ENCODE assay signal across 8 mouse cellular contexts in the genomic region with DNA sequence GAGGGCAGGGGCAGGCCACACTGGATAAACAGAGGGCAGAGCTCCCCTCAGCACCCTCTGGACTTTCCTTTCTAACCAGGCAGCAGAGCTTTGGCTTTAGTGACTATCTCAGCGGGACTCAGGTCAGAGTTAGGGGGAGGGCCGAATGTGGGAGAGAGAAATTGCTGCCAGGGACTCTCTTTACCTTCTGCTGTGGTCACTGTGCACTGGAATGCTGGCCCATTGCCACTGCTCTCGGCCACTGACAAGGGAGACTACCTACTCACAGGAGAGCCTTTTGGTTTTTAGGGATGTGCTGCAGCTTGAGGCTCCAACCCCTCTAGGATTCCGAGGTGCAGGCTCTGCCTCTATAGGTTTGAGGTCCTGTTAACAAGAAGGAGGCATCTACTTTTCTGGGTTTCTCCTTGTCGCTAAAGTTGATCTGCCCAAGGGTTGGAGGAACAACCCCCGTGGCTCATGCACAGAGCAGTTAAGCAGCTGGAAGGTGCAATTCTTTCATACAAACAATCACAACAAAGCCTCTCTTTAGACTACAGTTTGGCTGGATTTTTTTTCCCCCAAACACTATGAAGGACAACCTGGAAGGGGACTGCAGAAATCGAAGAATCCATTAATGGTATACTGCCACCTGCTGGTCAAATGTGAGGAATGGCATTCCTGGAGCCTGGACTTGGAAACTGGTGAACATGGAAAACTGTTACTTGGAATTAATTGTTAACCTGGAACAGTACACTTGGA.
DNase-seq lines count a peak whose midpoint lies in the region; ATAC-seq lines count a peak whose summit lies in the region.

No protein-coding gene starts in this region.

- no peaks in the 10 kb centered on the region for H3K4me1 ChIP-seq in liver, embryonic 11.5 days (replicated peaks; ENCODE audit: control insufficient read depth, insufficient read depth, low read length)
- H3K4me1 ChIP-seq in neural tube, embryonic 11.5 days (ENCODE audit: control insufficient read depth, insufficient read depth, low read length) = no peaks in the 10 kb centered on the region

- H3K9ac ChIP-seq in liver, embryonic 11.5 days (ENCODE audit: low read depth, low read length) = no peak overlapping the region
- no peak overlapping the region for H3K9ac ChIP-seq in neural tube, embryonic 11.5 days (ENCODE audit: low read length)

- no peak overlapping the region; the same call in 1 of the 2 replicates for H3K4me2 ChIP-seq in liver, embryonic 11.5 days
- no peak overlapping the region for H3K4me2 ChIP-seq in neural tube, embryonic 11.5 days (ENCODE audit: low read depth)

- ATAC-seq in liver, embryonic 11.5 days (replicated peaks; ENCODE audit: low FRiP score) = peak; percentile 71
- no peak for ATAC-seq in neural tube, embryonic 11.5 days (ENCODE audit: insufficient read depth, low FRiP score, low TSS enrichment)
- ATAC-seq in activated CD4-positive, CD25-positive, alpha-beta regulatory T cell, adult 4 months = no peak

- peaks cover 8% of the 10 kb centered on the region; the same call in 1 of the 2 replicates for H3K36me3 ChIP-seq in liver, embryonic 11.5 days (ENCODE audit: control insufficient read depth, insufficient read depth, low read length)
- H3K36me3 ChIP-seq in neural tube, embryonic 11.5 days (ENCODE audit: control insufficient read depth, insufficient read depth, low read length) = no peaks in the 10 kb centered on the region

- no peaks in the 10 kb centered on the region for H3K9me3 ChIP-seq in liver, embryonic 11.5 days (ENCODE audit: control insufficient read depth, low read length)
- H3K9me3 ChIP-seq in neural tube, embryonic 11.5 days (ENCODE audit: control insufficient read depth, low read length) = no peaks in the 10 kb centered on the region

- 54% methylated on average over 7 of the region's 7 CpGs for whole genome bisulfite sequencing in liver, embryonic 11.5 days
- 53% methylated on average over 7 of the region's 7 CpGs for WGBS in neural tube, embryonic 11.5 days

- H3K4me3 ChIP-seq in liver, embryonic 11.5 days (ENCODE audit: low read depth, low read length) = no peak overlapping the region
- no peak overlapping the region for H3K4me3 ChIP-seq in neural tube, embryonic 11.5 days (ENCODE audit: low read depth, low read length)

- H3K27me3 ChIP-seq in liver, embryonic 11.5 days (replicated peaks; ENCODE audit: control insufficient read depth, insufficient read depth, low read length) = no peaks in the 10 kb centered on the region
- H3K27me3 ChIP-seq in neural tube, embryonic 11.5 days (ENCODE audit: control insufficient read depth, insufficient read depth, low read length) = no peaks in the 10 kb centered on the region

- DNase-seq in left cerebral cortex, adult 11 months (ENCODE audit: low spot score) = peak; percentile 25
- DNase-seq in left cerebral cortex, adult 8-10 months (ENCODE audit: low spot score in 2 of 2) = no peak
- peak; percentile 61 to 66 for DNase-seq in cerebellum, adult 18-20 months
- DNase-seq in forelimb bud, embryonic 11.5 days (ENCODE audit: low read depth, low spot score) = peak; percentile 73
- DNase-seq in kidney, adult 8-10 months = peak; percentile 65 to 71
- peak; percentile 36 for DNase-seq in liver, embryonic 11.5 days (ENCODE audit: low spot score)
- peak; percentile 54 for DNase-seq in neural tube, embryonic 11.5 days (ENCODE audit: low spot score)

- peak overlapping the region; percentile 68 for H3K27ac ChIP-seq in liver, embryonic 11.5 days (ENCODE audit: low read depth, low read length)
- H3K27ac ChIP-seq in neural tube, embryonic 11.5 days (ENCODE audit: low read depth, low read length) = no peak overlapping the region

Comparison
In these comparisons a context has a peak if more than half of its experiments do, and no peak if none do; other contexts are left out.
1. DNase-seq: peak in left cerebral cortex, adult 11 months (single experiment), cerebellum, adult 18-20 months (2 of 2), forelimb bud, embryonic 11.5 days (single experiment), kidney, adult 8-10 months (2 of 2), liver, embryonic 11.5 days (single experiment) and neural tube, embryonic 11.5 days (single experiment); none in left cerebral cortex, adult 8-10 months (0 of 2).